Mouse (Mus musculus) E14TG2a.4 (cell line): ENCODE results near the gene Cntn6.

ENCODE experiments used
- CTCF ChIP-seq: conservative IDR thresholded peaks from 2 replicates; pipeline ENCODE4 v1.5.1; 2014; ENCODE audit warnings: low read length
- NANOG ChIP-seq: IDR thresholded peaks from 2 replicates; pipeline ENCODE4 v1.6.1; 2014; ENCODE audit warnings: borderline replicate concordance, low read length, mixed read lengths
- POU5F1 ChIP-seq: IDR thresholded peaks from 2 replicates; pipeline ENCODE4 v1.6.1; 2014; ENCODE audit warnings: low read length, borderline replicate concordance

- TF ChIP-seq CTCF (no peak), NANOG (no peak), POU5F1 (no peak)
Measured at GRCm38 (mm10) chr6:104443731-104444130, 48.9 kb upstream of the Cntn6 start.
